Mouse (Mus musculus) lung, adult 2 months (tissue): ENCODE measurements around the gene Slc25a43.

ENCODE experiments used
- CTCF ChIP-seq: fragments of 200-500 bp; IDR thresholded peaks from 2 replicates; pipeline ENCODE4 v1.5.1; 2011; ENCODE audit warnings: mild to moderate bottlenecking, low read length, control low read depth; ENCODE audit not compliant: insufficient read depth
- POLR2A ChIP-seq: fragments of 200-500 bp; IDR thresholded peaks from 2 replicates; pipeline ENCODE4 v1.6.1; 2011; ENCODE audit warnings: low read depth, mild to moderate bottlenecking, control low read depth, low read length, borderline replicate concordance; ENCODE audit errors: extremely low read depth

DNA sequence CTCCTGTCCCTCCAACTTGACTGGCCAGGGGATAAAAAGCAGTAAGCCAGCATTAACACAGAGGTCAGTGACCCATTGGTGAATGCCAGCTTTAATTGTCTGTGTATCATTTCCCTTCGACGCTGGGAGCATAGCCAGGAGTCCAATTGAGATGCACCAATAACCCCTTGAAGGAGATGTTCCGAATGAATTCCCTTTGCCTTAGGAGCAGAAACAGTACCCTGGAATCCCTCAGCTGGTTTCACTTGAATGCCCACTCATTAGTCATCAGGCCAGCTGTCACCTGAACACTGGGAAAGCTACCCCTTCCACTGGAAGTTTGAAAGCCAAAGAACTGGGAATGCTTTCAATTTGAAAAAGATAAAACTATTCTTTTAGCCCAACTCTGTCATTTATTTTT is 5.1 kb downstream of the Slc25a43 start:
- TF ChIP-seq CTCF (no peak), POLR2A (no peak)
